Mouse (Mus musculus) left cerebral cortex, postnatal 25 days (tissue): ENCODE measurements around the gene Phykpl. TPM values are rescaled to one million over a fixed set of nuclear protein-coding genes. Genes with fewer than 3 reads are reported as not detected.

ENCODE experiments used
- DNase-seq, 2 experiments: peaks; one replicate each; pipeline ENCODE4 v3.0.0; 2022; ENCODE audit warnings: low spot score in 2 of 2, mixed read lengths in 1 of 2
- intact Hi-C: fragments of 180-260 bp; cut with DNase I; formaldehyde crosslinking; loops from one replicate; pipeline ENCODE4 v1.15.1; 2025
- total RNA-seq, 2 experiments: library from RNA; stranded (reverse); gene quantifications; 2 replicates each; pipeline ENCODE4 v1.2.3; 2021

Gene Phykpl
- 1 to 10 TPM; 5.7 to 8.4 TPM for total RNA-seq

GRCm38 (mm10) chr11:51584431-51585248, at the start of gene Phykpl:
TSS of gene Phykpl (plus strand) at chr11:51584757.
- DNase-seq, result peak; percentile 93 to 96
- intact Hi-C loops, result no loop called here

DNA sequence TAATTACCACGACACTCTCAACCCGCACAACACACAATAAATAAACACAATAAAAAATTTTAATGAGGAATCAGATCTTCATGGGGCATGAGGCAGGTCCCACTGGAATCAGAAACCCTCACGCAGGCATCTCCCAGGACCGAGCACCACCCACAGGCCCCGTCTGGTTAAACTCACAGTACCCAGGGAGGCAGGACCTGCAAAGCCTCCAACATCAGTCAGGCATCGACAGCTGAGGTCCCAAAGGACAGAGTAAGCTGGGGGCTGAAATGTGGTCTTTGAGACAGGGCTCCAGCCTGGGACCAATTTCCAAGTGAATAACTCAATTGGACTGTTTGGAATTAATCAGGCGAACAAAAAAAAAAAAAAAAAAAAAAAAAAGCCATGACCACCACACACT, 46.2 kb upstream of the Phykpl start:
- intact Hi-C loops, result loop anchor here (2.0 to 5.0 kb wide), 2 partner anchors 44 to 596 kb away; partner anchors contain the start of gene 4933414I15Rik
- DNase-seq, result no peak

GRCm38 (mm10) chr11:51538919-51539758, 45.4 kb upstream of the Phykpl start:
- intact Hi-C loops, result loop anchor here (2.0 to 5.0 kb wide), 2 partner anchors 44 to 597 kb away; partner anchors contain the start of gene 4933414I15Rik
- DNase-seq, result no peak

GRCm38 (mm10) chr11:51539759-51540282, 44.7 kb upstream of the Phykpl start:
- intact Hi-C loops, result loop anchor here (2.0 to 5.0 kb wide), 2 partner anchors 43 to 598 kb away; partner anchors contain the start of gene 4933414I15Rik
- DNase-seq, result peak; percentile 91 to 96

DNA sequence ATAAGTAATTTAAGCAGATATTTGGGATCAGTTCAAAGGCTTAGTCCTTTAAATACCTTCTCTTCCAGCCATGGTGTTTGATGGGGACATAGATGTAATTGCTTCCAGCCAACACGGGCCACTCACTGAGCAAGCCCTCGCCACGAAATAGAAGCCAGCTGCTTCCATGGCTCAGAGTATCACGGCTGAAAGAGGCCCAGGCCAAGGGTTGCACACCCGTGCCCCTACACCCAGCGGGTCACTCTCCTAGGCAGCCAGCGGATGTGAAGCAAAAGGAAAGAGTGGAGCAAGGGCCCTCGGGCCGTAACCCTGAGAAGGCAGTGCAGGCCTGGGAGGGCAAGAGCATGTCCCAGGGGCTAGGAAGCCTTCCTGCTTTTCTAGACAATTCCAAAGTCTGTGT, 42.1 kb upstream of the Phykpl start:
- intact Hi-C loops, result no loop called here
- no peak for DNase-seq

- DNase-seq, result no peak
- intact Hi-C loops, result no loop called here
Observed at GRCm38 (mm10) chr11:51543487-51544050, 41.0 kb upstream of the Phykpl start.

- intact Hi-C loops, result no loop called here
- no peak for DNase-seq
Observed at GRCm38 (mm10) chr11:51544413-51544812, 40.1 kb upstream of the Phykpl start.

DNA sequence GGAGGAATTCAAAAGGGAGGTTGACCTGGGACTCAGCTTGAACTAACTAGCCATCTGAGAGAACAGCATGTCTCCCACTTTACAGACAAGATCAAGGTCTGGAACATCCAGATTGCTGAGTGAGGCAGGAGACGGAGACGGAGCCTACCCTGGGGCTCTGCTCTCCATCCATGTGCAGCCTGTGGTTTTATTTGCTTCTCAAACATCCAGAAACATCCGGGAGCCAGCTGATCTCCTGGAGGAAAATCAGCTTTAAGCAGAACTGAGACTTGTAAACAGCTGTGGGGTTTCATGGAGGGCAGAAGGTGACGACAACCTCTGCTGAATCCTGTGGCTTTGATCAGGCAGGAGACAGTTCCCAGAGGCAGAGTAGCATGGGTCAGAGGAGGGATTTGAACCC, 38.7 kb upstream of the Phykpl start:
- DNase-seq, result no peak
- intact Hi-C loops, result no loop called here

DNA sequence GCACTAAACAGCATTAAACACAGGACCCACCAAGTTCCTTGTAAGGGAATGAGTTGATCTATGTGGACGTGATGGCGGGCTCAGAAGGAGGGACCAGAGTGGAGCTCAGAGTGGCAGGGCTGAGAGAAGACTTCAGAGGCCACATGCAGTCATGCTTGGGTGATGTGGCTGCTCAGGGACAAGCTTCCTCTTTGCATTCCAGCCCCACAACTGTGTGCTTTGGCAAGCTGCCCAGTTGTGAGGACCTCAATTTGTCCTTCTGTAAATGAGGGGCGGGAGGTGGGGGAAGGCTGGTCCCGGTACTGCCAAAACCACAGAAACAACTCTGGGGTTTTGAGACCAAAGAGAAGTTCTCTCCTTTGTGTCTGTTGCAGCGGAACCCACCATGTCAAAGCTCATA, 33.3 kb upstream of the Phykpl start:
- DNase-seq, result peak in 1 of 2 experiments; percentile 11
- intact Hi-C loops, result no loop called here

DNA sequence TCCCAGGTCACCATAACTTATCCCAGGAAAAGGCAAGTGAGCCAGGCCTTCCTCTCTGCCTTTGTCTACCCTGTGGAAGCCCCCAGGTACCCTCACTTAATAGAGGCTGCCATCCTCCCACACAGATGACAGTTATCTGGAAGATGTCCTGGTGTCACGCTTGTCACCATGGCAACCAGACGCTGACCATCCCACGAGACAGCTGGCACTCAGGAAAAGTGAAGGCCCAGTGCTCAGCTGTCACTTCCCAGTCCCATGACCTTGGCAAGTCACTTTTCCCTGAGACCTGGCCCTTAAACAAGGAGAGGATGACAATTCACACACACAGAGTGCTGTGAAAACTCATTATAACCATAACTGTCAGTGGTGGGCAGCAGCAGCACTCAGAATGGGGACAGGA, 32.5 kb upstream of the Phykpl start:
- DNase-seq, result no peak
- intact Hi-C loops, result no loop called here

DNA sequence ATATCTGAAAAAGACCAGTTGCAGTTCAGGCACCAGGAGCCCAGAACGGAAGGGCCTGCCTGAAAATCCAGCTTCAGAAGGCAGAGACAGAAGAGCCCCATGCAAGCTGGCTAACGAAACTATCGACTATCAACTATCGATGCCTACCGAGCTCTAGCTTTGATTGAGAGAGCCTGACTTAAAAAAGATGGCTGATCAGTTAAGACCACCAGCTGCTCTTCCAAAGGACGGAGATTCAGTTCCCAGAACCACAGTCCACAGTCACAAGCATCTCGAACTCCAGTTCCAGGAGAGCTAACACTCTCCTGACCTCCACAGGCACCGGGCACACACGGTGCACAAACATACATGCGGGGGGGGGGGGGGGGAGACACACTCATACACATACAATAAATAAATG, 30.0 kb upstream of the Phykpl start:
- DNase-seq, result no peak
- intact Hi-C loops, result no loop called here

DNA sequence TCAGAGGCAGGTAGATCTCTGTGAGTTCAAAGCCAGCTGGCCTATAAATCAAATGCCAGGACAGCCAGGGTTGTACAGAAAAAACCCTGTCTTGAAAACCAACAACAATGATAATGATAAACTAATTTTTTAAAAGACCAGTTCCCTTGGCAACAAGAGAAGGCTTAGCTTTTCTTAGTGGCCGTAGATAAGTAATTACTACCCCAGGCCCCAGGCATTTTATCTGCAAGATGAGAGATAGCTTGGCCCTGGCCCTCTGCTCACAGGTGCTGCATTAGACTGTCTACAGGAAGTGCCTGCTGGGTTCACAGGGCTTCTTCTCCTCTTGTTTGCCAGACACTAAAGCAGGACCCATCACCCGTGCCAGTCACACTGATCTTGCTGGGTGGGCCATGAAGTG, 29.5 kb upstream of the Phykpl start:
- intact Hi-C loops, result no loop called here

DNA sequence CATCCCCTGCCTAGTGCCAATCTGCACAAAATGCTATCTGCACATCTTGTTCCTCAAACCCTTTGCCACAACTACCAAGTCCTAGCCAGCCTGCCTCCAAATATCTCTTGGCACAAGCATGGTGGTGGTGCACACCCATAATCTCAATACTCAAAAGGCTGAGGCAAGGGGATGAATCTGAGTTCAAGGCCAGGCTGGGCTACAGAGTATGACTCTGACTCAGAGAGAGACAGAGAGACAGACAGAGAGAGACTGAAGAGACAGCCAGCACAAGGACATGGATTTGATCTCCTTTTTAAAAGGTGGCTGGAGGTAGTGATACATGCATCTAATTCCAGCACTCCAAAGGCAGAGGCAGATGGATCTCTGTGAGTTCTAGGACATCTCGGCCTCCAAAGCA, 21.3 kb upstream of the Phykpl start:
- intact Hi-C loops, result no loop called here

More for the DNA sequence above, 29.5 kb upstream of the Phykpl start:
- DNase-seq, result no peak

DNA sequence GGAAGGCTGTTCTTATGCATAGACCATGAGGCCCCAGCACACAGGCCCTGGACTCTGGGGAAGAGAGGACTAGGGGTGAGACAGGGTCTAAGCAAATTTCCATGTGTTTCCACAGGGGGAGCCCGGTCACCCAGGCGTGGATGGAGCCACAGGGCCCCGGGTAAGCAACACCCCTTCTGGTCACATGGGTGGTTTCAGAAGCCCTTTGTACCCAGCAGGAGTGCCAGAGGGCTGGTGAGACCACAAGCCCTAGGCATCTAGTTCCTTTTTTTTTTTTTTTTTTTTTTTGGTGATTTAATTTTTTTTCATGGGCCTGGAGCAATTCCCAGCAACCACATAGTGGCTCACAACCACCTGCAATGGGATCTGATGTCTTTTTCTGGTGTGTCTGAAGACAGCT, 19.5 kb upstream of the Phykpl start:
- no peak for DNase-seq
- intact Hi-C loops, result no loop called here

More for the DNA sequence above, 21.3 kb upstream of the Phykpl start:
- DNase-seq, result no peak

GRCm38 (mm10) chr11:51565951-51566350, 18.6 kb upstream of the Phykpl start:
- DNase-seq, result no peak
- intact Hi-C loops, result no loop called here

- no peak for DNase-seq
- intact Hi-C loops, result no loop called here
Observed at GRCm38 (mm10) chr11:51568801-51569200, 15.8 kb upstream of the Phykpl start.

- DNase-seq, result no peak
- intact Hi-C loops, result no loop called here
Observed at GRCm38 (mm10) chr11:51576454-51576853, 8.1 kb upstream of the Phykpl start.

GRCm38 (mm10) chr11:51577587-51577986, 7.0 kb upstream of the Phykpl start:
- intact Hi-C loops, result no loop called here
- no peak for DNase-seq

- intact Hi-C loops, result no loop called here
Observed at GRCm38 (mm10) chr11:51579024-51579423, 5.5 kb upstream of the Phykpl start.

DNA sequence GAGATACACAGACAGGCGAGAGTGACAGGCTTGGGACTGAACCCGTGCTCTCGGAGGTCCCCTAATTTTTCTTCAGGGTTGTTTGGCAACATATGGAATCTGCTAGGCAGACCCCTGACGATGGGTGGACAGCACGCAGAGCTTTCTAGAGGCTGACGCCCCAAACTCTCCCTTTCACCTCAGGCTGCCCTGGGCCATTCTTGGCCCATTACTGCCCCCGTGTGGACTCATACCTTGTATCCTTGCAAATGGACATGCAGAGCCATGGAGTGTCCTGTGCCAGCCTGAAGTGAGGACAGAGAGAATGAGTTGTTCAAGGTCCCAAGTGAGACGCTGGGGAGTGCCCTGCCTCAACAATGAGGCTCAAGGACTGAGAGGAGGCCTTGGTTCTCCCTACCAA, 1.8 kb upstream of the Phykpl start:
- peak; percentile 44 to 55 for DNase-seq
- intact Hi-C loops, result loop anchor here (2.0 kb wide), 2 partner anchors 44 to 294 kb away; partner anchors contain the start of gene Col23a1

More at GRCm38 (mm10) chr11:51579024-51579423, 5.5 kb upstream of the Phykpl start:
- no peak for DNase-seq
